Mouse (Mus musculus) embryonic facial prominence, embryonic 15.5 days (tissue): ENCODE measurements around the gene Ubl4a. TPM values are rescaled to one million over a fixed set of nuclear protein-coding genes. Genes with fewer than 3 reads are reported as not detected.
"Not testable (repeated sequence)": the region's sequence is repeated elsewhere in the genome, so short reads cannot be mapped to it uniquely, and the experiment has no call there.

Experiments
- ATAC-seq: fragments of 200-750 bp; cut with Nextera tagmentation; 2 replicates; pipeline ENCODE4 v1.8.0; 2017; ENCODE audit warnings: low read depth, moderate TSS enrichment; ENCODE audit not compliant: insufficient number of reproducible peaks, low FRiP score, low TSS enrichment
- H3K27ac ChIP-seq: fragments of 300-500 bp; sonication (generic); replicated peaks from 2 replicates; pipeline ENCODE4 v1.5.1; 2015; ENCODE audit warnings: mild to moderate bottlenecking, inconsistent platforms
- H3K27me3 ChIP-seq: fragments of 300-500 bp; sonication (generic); 2 replicates; pipeline ENCODE4 v1.6.1; 2015; ENCODE audit warnings: inconsistent platforms
- H3K36me3 ChIP-seq: fragments of 300-500 bp; sonication (generic); 2 replicates; pipeline ENCODE4 v1.6.1; 2015; ENCODE audit warnings: mild to moderate bottlenecking, inconsistent platforms
- H3K4me1 ChIP-seq: fragments of 300-500 bp; sonication (generic); 2 replicates; pipeline ENCODE4 v1.6.1; 2015; ENCODE audit warnings: inconsistent platforms
- H3K4me2 ChIP-seq: fragments of 300-500 bp; sonication (generic); replicated peaks from 2 replicates; pipeline ENCODE4 v1.6.1; 2015; ENCODE audit warnings: mild to moderate bottlenecking, inconsistent platforms
- H3K4me3 ChIP-seq: fragments of 300-500 bp; sonication (generic); replicated peaks from 2 replicates; pipeline ENCODE4 v1.5.1; 2015; ENCODE audit warnings: mild to moderate bottlenecking, inconsistent platforms
- H3K9ac ChIP-seq: fragments of 300-500 bp; sonication (generic); 2 replicates; pipeline ENCODE4 v1.6.1; 2015; ENCODE audit warnings: inconsistent platforms
- H3K9me3 ChIP-seq: fragments of 300-500 bp; sonication (generic); replicated peaks from 2 replicates; pipeline ENCODE4 v1.6.1; 2016; ENCODE audit warnings: inconsistent platforms
- WGBS: fragments of 180-500 bp; shearing (Covaris S2); methylation state at CpG from one replicate; pipeline ENCODE4 v1.1.7; 2015; 5-methylcytosine and 5-hydroxymethylcytosine counted together
- microRNA-seq: library from miRNA; unstranded; fragments of <30 nt; microRNA quantifications from one replicate; pipeline ENCODE4, GENCODE M21; 2016; ENCODE audit warnings: borderline number of aligned reads
- polyA plus RNA-seq: library from polyadenylated mRNA; unstranded; fragments of >200 nt; fragmentation: Nextera tagmentation; extraction: Ambion mirVana; gene quantifications from 2 replicates; pipeline ENCODE4 v1.2.1, GENCODE M21; 2015

Gene Ubl4a
- polyA plus RNA-seq, 1 experiment from 2014 or later: 78.5 TPM

GRCm38 (mm10) chrX:74357069-74357468 lies 15.9 kb downstream of the Ubl4a start:
- 92% methylated on average over 3 of the region's 3 CpGs for WGBS
- H3K9ac ChIP-seq, H3K4me3 ChIP-seq, H3K27ac ChIP-seq, H3K27me3 ChIP-seq, H3K36me3 ChIP-seq, H3K9me3 ChIP-seq, ATAC-seq, H3K4me2 ChIP-seq, H3K4me1 ChIP-seq: not testable (repeated sequence)

- peak within 1 kb of the TSS; percentile 53 for H3K4me2 ChIP-seq
- 30% methylated on average over 16 of the region's 22 CpGs for WGBS
- no peaks in the 10 kb centered on the region for H3K27me3 ChIP-seq
- peak within 1 kb of the TSS; percentile 35 for H3K9ac ChIP-seq
- peak within 1 kb of the TSS; percentile 22; the same call in 1 of the 2 replicates for H3K27ac ChIP-seq
- peak; percentile 67; the same call in 1 of the 2 replicates for ATAC-seq
- no peaks in the 10 kb centered on the region for H3K4me1 ChIP-seq
- no peaks in the 10 kb centered on the region for H3K9me3 ChIP-seq
- H3K4me3 ChIP-seq: peak within 1 kb of the TSS; percentile 48
- H3K36me3 ChIP-seq: no peaks in the 10 kb centered on the region
These were observed 19.6 kb downstream of the Ubl4a start, which contains the start of gene Lage3 for GRCm38 (mm10) chrX:74353467-74353770. TSS of gene Lage3 (minus strand) at chrX:74353618.

GRCm38 (mm10) chrX:74352645-74353466 lies 20.2 kb downstream of the Ubl4a start:
- Histone ChIP-seq H3K9me3 (no peaks in the 10 kb centered on the region), H3K27ac (peak overlapping the region; percentile 22; the same call in 1 of the 2 replicates), H3K9ac (peak overlapping the region; percentile 35), H3K4me3 (peak overlapping the region; percentile 48), H3K4me2 (peak overlapping the region; percentile 53), H3K4me1 (no peaks in the 10 kb centered on the region), H3K27me3 (no peaks in the 10 kb centered on the region), H3K36me3 (no peaks in the 10 kb centered on the region)
- no peak for ATAC-seq
- WGBS: 24% methylated on average over 13 of the region's 13 CpGs

- H3K36me3 ChIP-seq: no peaks in the 10 kb centered on the region
- H3K9me3 ChIP-seq: no peaks in the 10 kb centered on the region
- peak overlapping the region; percentile 56 for H3K4me2 ChIP-seq
- H3K4me3 ChIP-seq: peak overlapping the region; percentile 50
- peaks cover 14% of the 10 kb centered on the region; the same call in 1 of the 2 replicates for H3K4me1 ChIP-seq
- H3K27ac ChIP-seq: peak overlapping the region; percentile 48; the same call in 1 of the 2 replicates
- no peak overlapping the region for H3K9ac ChIP-seq
- no peaks in the 10 kb centered on the region for H3K27me3 ChIP-seq
- 27% methylated on average over 2 of the region's 2 CpGs for WGBS
- ATAC-seq: no peak
These were observed 42.7 kb downstream of the Ubl4a start for GRCm38 (mm10) chrX:74330166-74330930.

- H3K4me2 ChIP-seq: peak overlapping the region; percentile 56
- no peak for ATAC-seq
- no peaks in the 10 kb centered on the region for H3K36me3 ChIP-seq
- peak overlapping the region; percentile 23; the same call in 1 of the 2 replicates for H3K9ac ChIP-seq
- WGBS: 24% methylated on average over 10 of the region's 10 CpGs
- H3K27me3 ChIP-seq: no peaks in the 10 kb centered on the region
- peak overlapping the region; percentile 50 for H3K4me3 ChIP-seq
- no peaks in the 10 kb centered on the region for H3K9me3 ChIP-seq
- peaks cover 14% of the 10 kb centered on the region; the same call in 1 of the 2 replicates for H3K4me1 ChIP-seq
- H3K27ac ChIP-seq: peak overlapping the region; percentile 39
These were observed 43.8 kb downstream of the Ubl4a start for GRCm38 (mm10) chrX:74329215-74329671.

GRCm38 (mm10) chrX:74328725-74329161 lies 44.3 kb downstream of the Ubl4a start, which contains the start of gene Plxna3:
TSS of gene Plxna3 (plus strand) at chrX:74329066.
- H3K4me1 ChIP-seq: peaks cover 14% of the 10 kb centered on the region; the same call in 1 of the 2 replicates
- H3K27ac ChIP-seq: peak within 1 kb of the TSS; percentile 82
- H3K9me3 ChIP-seq: no peaks in the 10 kb centered on the region
- peak within 1 kb of the TSS; percentile 23; the same call in 1 of the 2 replicates for H3K9ac ChIP-seq
- ATAC-seq: peak; percentile 93
- H3K4me3 ChIP-seq: peak within 1 kb of the TSS; percentile 50
- 13% methylated on average over 20 of the region's 30 CpGs for WGBS
- H3K4me2 ChIP-seq: peak within 1 kb of the TSS; percentile 56
- H3K27me3 ChIP-seq: no peaks in the 10 kb centered on the region
- no peaks in the 10 kb centered on the region for H3K36me3 ChIP-seq

Small RNA genes within 50 kb of the gene (microRNA-seq; reads per million reads assigned to microRNA genes)
- not detected for gene Mir7092

Other genes with a start within 250 kb of the Ubl4a start
- not detected in 2 replicates for gene Opn1mw, start 245.8 kb downstream of the Ubl4a start, polyA plus RNA-seq
- 11.9 and 12.1 TPM in 2 replicates for gene Mecp2, start 237.9 kb downstream of the Ubl4a start, polyA plus RNA-seq
- gene Tex28, start 205.4 kb downstream of the Ubl4a start, polyA plus RNA-seq: not detected in 2 replicates
- not detected in 2 replicates for gene Tktl1, start 196.0 kb downstream of the Ubl4a start, polyA plus RNA-seq
- 226 and 234 TPM in 2 replicates for gene Flna, start 123.4 kb downstream of the Ubl4a start, polyA plus RNA-seq
- gene Emd, start 118.5 kb downstream of the Ubl4a start, polyA plus RNA-seq: 26.5 and 28.8 TPM in 2 replicates
- 678 and 798 TPM in 2 replicates for gene Rpl10, start 102.4 kb downstream of the Ubl4a start, polyA plus RNA-seq
- gene Taz, start 91.3 kb downstream of the Ubl4a start, polyA plus RNA-seq: 98.0 and 103 TPM in 2 replicates
- gene Dnase1l1, start 90.9 kb downstream of the Ubl4a start, polyA plus RNA-seq: 16.8 and 20.1 TPM in 2 replicates
- 158 and 160 TPM in 2 replicates for gene Atp6ap1, start 76.1 kb downstream of the Ubl4a start, polyA plus RNA-seq
- 223 and 260 TPM in 2 replicates for gene Gdi1, start 68.2 kb downstream of the Ubl4a start, polyA plus RNA-seq
- 66.6 and 68.3 TPM in 2 replicates for gene Fam50a, start 60.2 kb downstream of the Ubl4a start, polyA plus RNA-seq
- 20.2 and 21.5 TPM in 2 replicates for gene Plxna3, start 44.2 kb downstream of the Ubl4a start, polyA plus RNA-seq
- gene Lage3, start 19.6 kb downstream of the Ubl4a start, polyA plus RNA-seq: 96.2 and 101 TPM in 2 replicates
- gene Slc10a3, start 131 bp upstream of the Ubl4a start, polyA plus RNA-seq: 20.9 and 23.4 TPM in 2 replicates
- 47.4 and 48.2 TPM in 2 replicates for gene Fam3a, start 20.1 kb upstream of the Ubl4a start, polyA plus RNA-seq
- 20.3 and 21.4 TPM in 2 replicates for gene Ikbkg, start 20.1 kb upstream of the Ubl4a start, polyA plus RNA-seq
- 54.1 and 65.4 TPM in 2 replicates for gene G6pdx, start 56.0 kb upstream of the Ubl4a start, polyA plus RNA-seq
- 0.84 TPM in 1 of 2 replicates, not detected in the other for gene Gm6880, start 108.2 kb upstream of the Ubl4a start, polyA plus RNA-seq
- not detected in 2 replicates for gene Olfr1326-ps1, start 201.7 kb upstream of the Ubl4a start, polyA plus RNA-seq
- gene Olfr1325, start 219.5 kb upstream of the Ubl4a start, polyA plus RNA-seq: 0.17 TPM in 1 of 2 replicates, not detected in the other